Mouse (Mus musculus): ENCODE results near the gene Gtf2a1. TPM values are rescaled to one million over a fixed set of nuclear protein-coding genes. Genes with fewer than 3 reads are reported as not detected.
A peak's percentile ranks its signal among the peaks of the same experiment; 100 is the strongest.
"Not testable (repeated sequence)": the region's sequence is repeated elsewhere in the genome, so short reads cannot be mapped to it uniquely, and the experiment has no call there.

Gene Gtf2a1
- polyA plus RNA-seq, 1 experiment = 5.1 TPM

GRCm38 (mm10) chr12:91579665-91580064 is 10.6 kb downstream of the Gtf2a1 start:
- no peaks in the 10 kb centered on the region for H3K27me3 ChIP-seq (ENCODE audit: control insufficient read depth, insufficient read depth, insufficient read length)
- H3K79me3 ChIP-seq (ENCODE audit: low read depth) = peaks cover 15% of the 10 kb centered on the region
- TF ChIP-seq CEBPB (IDR thresholded peaks at IDR 0.05; ENCODE audit: low read depth) (peak; percentile 45), CTCF (IDR thresholded peaks at IDR 0.05; ENCODE audit: control insufficient read depth, insufficient read depth, insufficient read length) (no peak), MYOG (IDR thresholded peaks at IDR 0.05; ENCODE audit: control insufficient read depth, extremely low read depth, insufficient read length) (no peak)
- no peak overlapping the region for H3K4me3 ChIP-seq (ENCODE audit: insufficient read depth, poor library complexity, severe bottlenecking)
- H3K79me2 ChIP-seq (ENCODE audit: control insufficient read depth, insufficient read depth) = peaks cover 45% of the 10 kb centered on the region
- no peak overlapping the region for H3ac ChIP-seq (ENCODE audit: control insufficient read depth, insufficient read length, low read depth)
- H3K36me3 ChIP-seq (ENCODE audit: control insufficient read depth, insufficient read depth) = peaks cover 43% of the 10 kb centered on the region

GRCm38 (mm10) chr12:91571708-91572107 is 18.6 kb downstream of the Gtf2a1 start:
- H3K27me3 ChIP-seq (ENCODE audit: control insufficient read depth, insufficient read depth, insufficient read length) = no peaks in the 10 kb centered on the region
- H3ac ChIP-seq (ENCODE audit: control insufficient read depth, insufficient read length, low read depth) = no peak overlapping the region
- H3K79me2 ChIP-seq (ENCODE audit: control insufficient read depth, insufficient read depth) = no peaks in the 10 kb centered on the region
- H3K79me3 ChIP-seq (ENCODE audit: low read depth) = no peaks in the 10 kb centered on the region
- TF ChIP-seq CTCF (IDR thresholded peaks at IDR 0.05; ENCODE audit: control insufficient read depth, insufficient read depth, insufficient read length) (no peak), CEBPB (IDR thresholded peaks at IDR 0.05; ENCODE audit: low read depth) (no peak), MYOG (IDR thresholded peaks at IDR 0.05; ENCODE audit: control insufficient read depth, extremely low read depth, insufficient read length) (no peak), USF1 (IDR thresholded peaks at IDR 0.05; ENCODE audit: low read depth) (no peak), MAX (IDR thresholded peaks at IDR 0.05) (no peak)
- no peak overlapping the region for H3K4me3 ChIP-seq (ENCODE audit: insufficient read depth, poor library complexity, severe bottlenecking)
- peaks cover 78% of the 10 kb centered on the region for H3K36me3 ChIP-seq (ENCODE audit: control insufficient read depth, insufficient read depth)

- peaks cover 9% of the 10 kb centered on the region for H3K79me2 ChIP-seq (ENCODE audit: control insufficient read depth, insufficient read depth)
- H3K27me3 ChIP-seq (ENCODE audit: control insufficient read depth, insufficient read depth, insufficient read length) = no peaks in the 10 kb centered on the region
- peaks cover 79% of the 10 kb centered on the region for H3K36me3 ChIP-seq (ENCODE audit: control insufficient read depth, insufficient read depth)
- H3K4me3 ChIP-seq (ENCODE audit: insufficient read depth, poor library complexity, severe bottlenecking) = no peak overlapping the region
- no peaks in the 10 kb centered on the region for H3K79me3 ChIP-seq (ENCODE audit: low read depth)
- TF ChIP-seq MYOG (IDR thresholded peaks at IDR 0.05; ENCODE audit: control insufficient read depth, extremely low read depth, insufficient read length) (no peak), CTCF (IDR thresholded peaks at IDR 0.05; ENCODE audit: control insufficient read depth, insufficient read depth, insufficient read length) (no peak), FOSL1 (IDR thresholded peaks at IDR 0.05; ENCODE audit: insufficient read depth, low read length, poor library complexity, severe bottlenecking) (no peak), CEBPB (IDR thresholded peaks at IDR 0.05; ENCODE audit: low read depth) (no peak), USF1 (IDR thresholded peaks at IDR 0.05; ENCODE audit: low read depth) (no peak), MYOD1 (IDR thresholded peaks at IDR 0.05; ENCODE audit: control insufficient read depth, insufficient read length, low read depth) (no peak), MAX (IDR thresholded peaks at IDR 0.05) (no peak)
- H3ac ChIP-seq (ENCODE audit: control insufficient read depth, insufficient read length, low read depth) = no peak overlapping the region
Observed at GRCm38 (mm10) chr12:91569255-91569654, 21.0 kb downstream of the Gtf2a1 start.

- no peaks in the 10 kb centered on the region for H3K79me3 ChIP-seq (ENCODE audit: low read depth)
- TF ChIP-seq MYOD1 (IDR thresholded peaks at IDR 0.05; ENCODE audit: control insufficient read depth, insufficient read length, low read depth) = no peak
- no peak for TF ChIP-seq MAX (IDR thresholded peaks at IDR 0.05)
- no peak for TF ChIP-seq FOSL1 (IDR thresholded peaks at IDR 0.05; ENCODE audit: insufficient read depth, low read length, poor library complexity, severe bottlenecking)
- TF ChIP-seq MYOG (IDR thresholded peaks at IDR 0.05; ENCODE audit: control insufficient read depth, extremely low read depth, insufficient read length) = no peak
- no peak for TF ChIP-seq CEBPB (IDR thresholded peaks at IDR 0.05; ENCODE audit: low read depth)
- no peak for TF ChIP-seq USF1 (IDR thresholded peaks at IDR 0.05; ENCODE audit: low read depth)
- no peak for TF ChIP-seq CTCF (IDR thresholded peaks at IDR 0.05; ENCODE audit: control insufficient read depth, insufficient read depth, insufficient read length)
- no peak overlapping the region for H3ac ChIP-seq (ENCODE audit: control insufficient read depth, insufficient read length, low read depth)
- H3K79me2 ChIP-seq (ENCODE audit: control insufficient read depth, insufficient read depth) = peaks cover 11% of the 10 kb centered on the region
- H3K36me3 ChIP-seq (ENCODE audit: control insufficient read depth, insufficient read depth) = peaks cover 78% of the 10 kb centered on the region
- no peaks in the 10 kb centered on the region for H3K27me3 ChIP-seq (ENCODE audit: control insufficient read depth, insufficient read depth, insufficient read length)
- H3K4me3 ChIP-seq (ENCODE audit: insufficient read depth, poor library complexity, severe bottlenecking) = no peak overlapping the region
Observed at GRCm38 (mm10) chr12:91567145-91567544, 23.1 kb downstream of the Gtf2a1 start.

GRCm38 (mm10) chr12:91558152-91558551 is 32.1 kb downstream of the Gtf2a1 start:
- H3K36me3 ChIP-seq (ENCODE audit: control insufficient read depth, insufficient read depth) = peaks cover 36% of the 10 kb centered on the region
- not testable (repeated sequence) for H3K27me3 ChIP-seq (ENCODE audit: control insufficient read depth, insufficient read depth, insufficient read length); H3K79me3 ChIP-seq (ENCODE audit: low read depth); H3K4me3 ChIP-seq (ENCODE audit: insufficient read depth, poor library complexity, severe bottlenecking); H3ac ChIP-seq (ENCODE audit: control insufficient read depth, insufficient read length, low read depth); H3K79me2 ChIP-seq (ENCODE audit: control insufficient read depth, insufficient read depth)

DNA sequence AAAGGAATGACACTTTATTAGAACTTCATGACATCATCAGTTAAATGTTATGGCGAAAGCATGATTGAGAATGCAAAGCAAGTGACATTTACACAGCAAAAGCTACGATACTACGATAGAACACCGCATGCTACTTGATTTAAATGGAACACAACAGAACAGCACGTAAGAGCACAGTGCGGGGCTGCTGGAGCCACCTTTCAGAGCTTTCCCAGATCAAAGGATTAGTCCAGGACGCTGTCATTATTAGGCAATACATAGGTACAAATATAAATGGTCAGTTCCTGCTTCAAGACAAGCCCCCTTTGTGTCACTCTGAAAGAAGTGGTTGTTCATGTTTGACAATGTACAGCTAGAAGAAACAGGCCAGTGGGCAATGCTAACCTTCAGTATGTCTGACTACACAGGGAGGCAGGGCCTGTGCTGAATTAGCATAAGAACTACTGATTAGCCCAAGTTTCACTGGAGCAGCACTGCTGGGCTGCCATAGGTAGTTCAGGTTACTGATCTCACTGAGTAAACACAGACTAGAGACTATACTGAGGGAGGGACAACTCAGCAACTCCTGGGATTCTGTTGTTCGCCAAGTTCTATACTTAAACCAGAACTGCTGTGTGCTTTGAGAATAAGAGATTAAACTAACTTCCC is 32.8 kb downstream of the Gtf2a1 start:
- not testable (repeated sequence) for H3K27me3 ChIP-seq (ENCODE audit: control insufficient read depth, insufficient read depth, insufficient read length); H3K79me2 ChIP-seq (ENCODE audit: control insufficient read depth, insufficient read depth); H3K79me3 ChIP-seq (ENCODE audit: low read depth); H3ac ChIP-seq (ENCODE audit: control insufficient read depth, insufficient read length, low read depth); H3K4me3 ChIP-seq (ENCODE audit: insufficient read depth, poor library complexity, severe bottlenecking)
- peaks cover 30% of the 10 kb centered on the region for H3K36me3 ChIP-seq (ENCODE audit: control insufficient read depth, insufficient read depth)
